Mouse (Mus musculus) lung, adult 2 months (tissue): ENCODE measurements around the gene Snx9.

Experiments used
- CTCF ChIP-seq: fragments of 200-500 bp; IDR thresholded peaks from 2 replicates; pipeline ENCODE4 v1.5.1; 2011; ENCODE audit warnings: mild to moderate bottlenecking, low read length, control low read depth; ENCODE audit not compliant: insufficient read depth
- POLR2A ChIP-seq: fragments of 200-500 bp; IDR thresholded peaks from 2 replicates; pipeline ENCODE4 v1.6.1; 2011; ENCODE audit warnings: low read depth, mild to moderate bottlenecking, control low read depth, low read length, borderline replicate concordance; ENCODE audit errors: extremely low read depth

DNA sequence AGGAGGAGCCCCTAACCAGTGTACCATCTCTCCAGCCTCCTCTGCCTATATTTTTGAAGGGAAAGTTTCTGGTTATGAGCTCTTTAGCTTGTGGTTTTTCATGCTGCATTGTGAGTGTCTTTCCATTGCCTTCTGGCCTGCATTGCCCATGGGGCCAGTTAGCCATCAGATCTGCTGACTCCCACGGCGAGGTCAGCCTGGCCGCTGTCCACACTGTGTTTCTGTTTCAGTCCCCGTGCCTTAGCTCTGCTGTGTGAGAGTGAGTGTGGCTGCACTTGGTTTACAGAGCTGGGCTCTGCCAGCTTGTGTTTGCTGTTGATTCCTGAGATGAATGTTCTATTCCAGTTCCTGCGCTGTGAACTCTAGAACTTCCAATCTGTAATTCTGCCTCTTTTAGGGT is 73.1 kb downstream of the Snx9 start:
- TF ChIP-seq CTCF = no peak
- TF ChIP-seq POLR2A = no peak
